Mouse (Mus musculus) stomach, embryonic 15.5 days (tissue): Measurements from ENCODE around the gene Rab43. TPM values are rescaled to one million over a fixed set of nuclear protein-coding genes. Genes with fewer than 3 reads are reported as not detected.
A peak's percentile ranks its signal among the peaks of the same experiment; 100 is the strongest.

ENCODE experiments used
- ATAC-seq: fragments of 200-750 bp; cut with Nextera tagmentation; 2 replicates; pipeline ENCODE4 v1.8.0; 2017; ENCODE audit warnings: low read depth, moderate number of reproducible peaks, moderate TSS enrichment; ENCODE audit not compliant: insufficient read depth, low FRiP score
- H3K27ac ChIP-seq: fragments of 300-500 bp; sonication (generic); 2 replicates; pipeline ENCODE4 v1.5.1; 2015; ENCODE audit warnings: mild to moderate bottlenecking, inconsistent platforms
- H3K27me3 ChIP-seq: fragments of 300-500 bp; sonication (generic); replicated peaks from 2 replicates; pipeline ENCODE4 v1.6.1; 2015; ENCODE audit warnings: inconsistent platforms
- H3K36me3 ChIP-seq: fragments of 300-500 bp; sonication (generic); 2 replicates; pipeline ENCODE4 v1.6.1; 2015; ENCODE audit warnings: inconsistent platforms
- H3K4me1 ChIP-seq: fragments of 300-500 bp; sonication (generic); 2 replicates; pipeline ENCODE4 v1.6.1; 2015; ENCODE audit warnings: inconsistent platforms
- H3K4me2 ChIP-seq: fragments of 300-500 bp; sonication (generic); 2 replicates; pipeline ENCODE4 v1.6.1; 2015; ENCODE audit warnings: mild to moderate bottlenecking, inconsistent platforms
- H3K4me3 ChIP-seq: fragments of 300-500 bp; sonication (generic); replicated peaks from 2 replicates; pipeline ENCODE4 v1.5.1; 2015; ENCODE audit warnings: inconsistent platforms
- H3K9ac ChIP-seq: fragments of 300-500 bp; sonication (generic); 2 replicates; pipeline ENCODE4 v1.6.1; 2015; ENCODE audit warnings: inconsistent platforms
- H3K9me3 ChIP-seq: fragments of 300-500 bp; sonication (generic); 2 replicates; pipeline ENCODE4 v1.6.1; 2016; ENCODE audit warnings: inconsistent platforms
- WGBS: fragments of 180-500 bp; shearing (Covaris S2); methylation state at CpG from one replicate; pipeline ENCODE4 v1.1.7; 2015; 5-methylcytosine and 5-hydroxymethylcytosine counted together
- polyA plus RNA-seq: library from polyadenylated mRNA; unstranded; fragments of >200 nt; fragmentation: Nextera tagmentation; extraction: Ambion mirVana; gene quantifications from 2 replicates; pipeline ENCODE4 v1.2.1, GENCODE M21; 2015

Rab43 gene
- polyA plus RNA-seq, 1 experiment from 2014 or later = 11.9 TPM

DNA sequence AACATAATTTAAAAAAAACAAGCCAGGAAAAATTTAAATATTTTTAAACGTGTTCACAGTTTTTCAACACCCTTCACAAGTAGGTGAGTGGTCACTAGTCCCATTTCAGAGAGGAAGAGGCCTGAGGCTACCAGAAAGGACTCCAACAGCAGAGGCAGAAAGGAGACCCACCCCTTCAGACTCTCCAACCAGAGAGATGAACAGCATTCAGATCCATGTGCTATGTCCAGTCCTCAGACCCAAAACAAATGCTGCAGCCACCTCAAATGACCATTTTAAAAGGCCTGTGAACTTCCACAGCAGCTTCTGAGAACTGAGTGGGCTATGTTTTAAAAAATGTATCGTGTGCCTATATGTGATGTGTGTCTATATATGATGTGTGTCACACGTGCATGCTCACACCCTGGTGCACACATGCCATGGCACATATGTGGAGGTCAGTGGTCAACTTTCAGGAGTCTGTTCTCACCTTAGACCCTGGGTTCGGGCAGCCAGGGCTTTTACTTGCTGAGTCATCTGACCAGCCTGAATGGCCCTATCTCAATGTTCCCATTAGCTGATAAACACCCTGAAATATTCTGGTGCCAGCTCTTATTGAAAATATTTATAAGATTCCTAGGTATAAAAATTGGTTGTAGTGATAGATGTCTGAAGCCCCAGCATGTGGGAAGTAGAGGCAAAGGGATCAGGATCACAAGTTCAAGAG is 4.1 kb downstream of the Rab43 start:
- no peak for ATAC-seq
- no peaks in the 10 kb centered on the region for H3K27me3 ChIP-seq
- no peak overlapping the region; the same call in 1 of the 2 replicates for H3K27ac ChIP-seq
- WGBS = 81% methylated on average over 4 of the region's 4 CpGs
- H3K4me3 ChIP-seq = no peak overlapping the region
- no peaks in the 10 kb centered on the region for H3K9me3 ChIP-seq
- no peaks in the 10 kb centered on the region for H3K36me3 ChIP-seq
- H3K4me2 ChIP-seq = no peak overlapping the region
- H3K4me1 ChIP-seq = peaks cover 23% of the 10 kb centered on the region
- no peak overlapping the region for H3K9ac ChIP-seq

DNA sequence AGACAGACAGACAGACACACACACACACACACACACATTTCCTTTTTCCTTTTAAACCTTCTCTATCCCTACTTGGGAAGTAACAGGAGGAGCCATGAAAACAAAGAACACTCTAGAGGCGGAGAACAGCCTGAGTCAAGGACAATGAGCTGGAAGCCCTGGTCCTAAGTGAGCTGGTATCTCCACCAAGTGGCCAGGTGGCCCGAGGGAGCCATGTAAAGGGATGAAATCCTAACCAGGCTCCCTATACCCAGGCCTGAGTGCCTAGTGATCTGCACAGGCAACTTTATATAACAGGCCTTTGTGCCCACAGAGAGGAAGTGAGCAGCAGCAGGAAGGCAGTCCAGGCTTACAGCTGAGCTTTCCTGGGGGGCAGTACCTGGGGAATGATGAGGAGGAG is 5.1 kb downstream of the Rab43 start:
- no peaks in the 10 kb centered on the region for H3K27me3 ChIP-seq
- H3K27ac ChIP-seq = no peak overlapping the region
- H3K4me2 ChIP-seq = no peak overlapping the region
- no peaks in the 10 kb centered on the region for H3K9me3 ChIP-seq
- no peak overlapping the region for H3K4me3 ChIP-seq
- no peak for ATAC-seq
- 63% methylated on average over 2 of the region's 2 CpGs for whole genome bisulfite sequencing
- H3K4me1 ChIP-seq = peaks cover 18% of the 10 kb centered on the region
- H3K36me3 ChIP-seq = no peaks in the 10 kb centered on the region
- no peak overlapping the region for H3K9ac ChIP-seq

DNA sequence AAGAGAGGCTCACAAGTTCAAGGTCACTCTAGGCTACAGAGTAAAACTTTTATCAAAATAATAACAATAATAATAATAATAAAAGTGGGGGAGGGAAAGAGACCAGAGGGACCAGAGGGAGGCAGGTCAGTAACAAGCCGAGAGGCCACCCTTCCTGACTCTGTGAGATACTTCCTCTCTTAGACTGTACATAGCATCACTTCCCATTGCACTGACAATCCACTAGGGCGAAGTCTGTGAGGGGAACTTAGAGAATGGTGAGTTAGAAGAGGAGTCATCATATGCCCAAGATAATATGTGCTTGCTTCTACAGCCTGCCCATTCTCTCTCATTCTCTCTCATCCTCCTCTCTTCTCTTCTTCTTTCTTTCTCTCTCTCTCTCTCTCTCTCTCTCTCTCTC is 5.9 kb downstream of the Rab43 start:
- H3K4me2 ChIP-seq = no peak overlapping the region
- H3K4me1 ChIP-seq = peaks cover 18% of the 10 kb centered on the region
- no peak overlapping the region for H3K4me3 ChIP-seq
- WGBS = 70% methylated on average over 2 of the region's 2 CpGs
- ATAC-seq = no peak
- no peaks in the 10 kb centered on the region for H3K27me3 ChIP-seq
- H3K36me3 ChIP-seq = no peaks in the 10 kb centered on the region
- H3K9me3 ChIP-seq = no peaks in the 10 kb centered on the region
- no peak overlapping the region for H3K9ac ChIP-seq
- H3K27ac ChIP-seq = no peak overlapping the region

DNA sequence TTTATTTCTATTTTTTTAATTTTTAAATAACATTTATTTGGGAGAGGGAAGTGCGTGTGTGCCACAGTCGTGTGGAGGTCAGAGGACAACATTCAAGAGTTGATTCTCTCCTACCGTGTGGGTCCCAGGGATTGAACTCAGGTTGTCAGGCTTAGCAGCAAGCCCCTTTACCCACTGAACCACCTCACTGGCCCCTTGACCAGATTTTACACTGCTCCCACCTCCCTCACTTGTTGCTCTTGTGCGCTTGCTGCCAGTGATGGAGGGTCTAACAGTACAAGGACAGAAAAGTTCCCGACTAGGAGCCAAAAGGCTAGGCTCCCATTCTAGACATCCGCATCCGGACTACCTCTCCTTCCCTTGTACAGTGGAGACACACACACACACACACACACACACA is 6.5 kb downstream of the Rab43 start:
- Histone ChIP-seq H3K4me2 (no peak overlapping the region), H3K27ac (no peak overlapping the region), H3K4me3 (no peak overlapping the region), H3K9ac (no peak overlapping the region), H3K36me3 (no peaks in the 10 kb centered on the region), H3K27me3 (no peaks in the 10 kb centered on the region), H3K9me3 (no peaks in the 10 kb centered on the region), H3K4me1 (peaks cover 18% of the 10 kb centered on the region)
- no peak for ATAC-seq
- 82% methylated on average over 7 of the region's 7 CpGs for WGBS

GRCm38 (mm10) chr6:87804886-87805285 is 7.1 kb downstream of the Rab43 start:
- Histone ChIP-seq H3K9me3 (no peaks in the 10 kb centered on the region), H3K4me2 (no peak overlapping the region), H3K9ac (no peak overlapping the region), H3K27ac (no peak overlapping the region), H3K36me3 (no peaks in the 10 kb centered on the region), H3K4me1 (peaks cover 14% of the 10 kb centered on the region), H3K4me3 (no peak overlapping the region), H3K27me3 (no peaks in the 10 kb centered on the region)
- ATAC-seq = no peak
- 66% methylated on average over 7 of the region's 7 CpGs for WGBS

DNA sequence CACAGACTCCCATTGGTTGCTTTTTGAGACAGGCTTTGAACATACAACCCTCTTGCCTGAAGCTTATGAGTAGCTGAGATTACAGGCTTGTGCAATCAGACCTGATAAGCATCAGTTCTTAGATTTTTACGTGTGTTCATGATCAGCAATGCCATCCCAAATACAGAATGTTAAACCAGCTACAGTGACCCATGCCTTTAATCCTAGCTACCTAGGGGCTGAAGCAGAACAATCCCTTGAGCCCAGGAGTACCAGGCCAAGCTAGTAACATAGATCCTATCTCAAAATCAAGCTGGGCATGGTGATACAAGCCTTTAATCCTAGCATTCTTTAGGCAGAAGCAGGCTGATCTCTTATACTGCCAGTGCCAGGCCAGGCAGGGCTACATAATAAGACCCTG is 7.9 kb downstream of the Rab43 start:
- H3K4me1 ChIP-seq = 0 out of 2 replicates have a peak, but pooled peaks cover 7% of the 10 kb centered on the region

DNA sequence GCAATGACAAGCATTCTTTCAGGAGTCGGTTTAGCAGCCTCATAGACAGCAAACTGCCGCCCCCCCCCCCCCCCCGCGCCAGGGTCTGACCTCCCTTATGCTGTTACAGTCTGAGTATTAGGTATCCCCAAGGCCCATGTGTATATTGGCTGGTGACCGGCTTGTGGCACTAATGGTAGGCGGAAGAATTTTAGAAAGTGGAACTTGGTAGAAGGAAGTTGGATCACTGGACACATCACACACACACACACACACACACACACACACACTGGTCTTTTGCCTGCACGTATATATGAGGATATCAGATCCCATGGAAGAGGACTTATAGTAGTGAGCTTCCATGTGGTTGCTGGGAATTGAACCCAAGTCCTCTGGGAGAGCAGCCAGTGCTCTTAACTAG is 9.5 kb downstream of the Rab43 start:
- ATAC-seq = no peak
- no peak overlapping the region for H3K27ac ChIP-seq
- WGBS = 81% methylated on average over 7 of the region's 7 CpGs

More for the DNA sequence above, 7.9 kb downstream of the Rab43 start:
- no peak overlapping the region for H3K4me2 ChIP-seq
- H3K27ac ChIP-seq = no peak overlapping the region
- H3K27me3 ChIP-seq = no peaks in the 10 kb centered on the region
- no peak overlapping the region for H3K4me3 ChIP-seq
- H3K36me3 ChIP-seq = no peaks in the 10 kb centered on the region
- H3K9me3 ChIP-seq = no peaks in the 10 kb centered on the region
- ATAC-seq = no peak
- H3K9ac ChIP-seq = no peak overlapping the region
- WGBS = 68% methylated on average over 1 of the region's 1 CpGs

GRCm38 (mm10) chr6:87799576-87799975 is 12.4 kb downstream of the Rab43 start:
- H3K4me3 ChIP-seq = no peak overlapping the region
- 92% methylated on average over 6 of the region's 6 CpGs for WGBS
- ATAC-seq = no peak

More for the DNA sequence above, 9.5 kb downstream of the Rab43 start:
- Histone ChIP-seq H3K27me3 (no peaks in the 10 kb centered on the region), H3K9ac (no peak overlapping the region), H3K4me3 (no peak overlapping the region), H3K36me3 (no peaks in the 10 kb centered on the region), H3K4me2 (no peak overlapping the region), H3K4me1 (0 out of 2 replicates have a peak, but pooled peaks cover 6% of the 10 kb centered on the region), H3K9me3 (no peaks in the 10 kb centered on the region)

DNA sequence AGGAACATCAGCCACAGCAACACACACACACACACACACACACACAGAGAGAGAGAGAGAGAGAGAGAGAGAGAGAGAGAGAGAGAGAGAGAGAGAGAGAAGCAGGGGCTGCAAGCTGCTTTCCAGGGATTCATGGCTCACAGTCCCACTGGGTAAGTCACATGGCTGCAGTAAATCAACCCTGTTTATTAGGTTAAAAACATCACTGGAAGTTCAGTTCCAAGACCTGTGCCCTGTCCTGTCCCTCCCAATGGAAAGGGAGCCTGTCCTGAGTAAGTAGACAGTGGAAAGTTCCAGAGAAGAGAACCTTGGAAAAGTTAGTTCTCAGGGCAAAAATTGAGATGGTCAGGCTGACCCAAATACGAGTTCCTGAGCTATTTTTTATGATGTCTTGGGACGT is 14.6 kb downstream of the Rab43 start:
- Histone ChIP-seq H3K4me3 (no peak overlapping the region), H3K9ac (no peak overlapping the region), H3K27ac (no peak overlapping the region), H3K27me3 (no peaks in the 10 kb centered on the region), H3K4me2 (no peak overlapping the region), H3K36me3 (peaks cover 6% of the 10 kb centered on the region; the same call in 1 of the 2 replicates), H3K4me1 (0 out of 2 replicates have a peak, but pooled peaks cover 5% of the 10 kb centered on the region), H3K9me3 (no peaks in the 10 kb centered on the region)
- 35% methylated on average over 2 of the region's 2 CpGs for WGBS
- ATAC-seq = no peak

More at GRCm38 (mm10) chr6:87799576-87799975, 12.4 kb downstream of the Rab43 start:
- H3K4me2 ChIP-seq = no peak overlapping the region
- H3K27ac ChIP-seq = no peak overlapping the region
- H3K9ac ChIP-seq = no peak overlapping the region
- no peaks in the 10 kb centered on the region for H3K9me3 ChIP-seq
- H3K36me3 ChIP-seq = no peaks in the 10 kb centered on the region
- H3K4me1 ChIP-seq = 0 out of 2 replicates have a peak, but pooled peaks cover 5% of the 10 kb centered on the region
- no peaks in the 10 kb centered on the region for H3K27me3 ChIP-seq

GRCm38 (mm10) chr6:87796251-87796880 is 15.6 kb downstream of the Rab43 start:
- Histone ChIP-seq H3K27me3 (no peaks in the 10 kb centered on the region), H3K4me3 (no peak overlapping the region), H3K27ac (no peak overlapping the region), H3K36me3 (peaks cover 10% of the 10 kb centered on the region; the same call in 1 of the 2 replicates), H3K4me2 (no peak overlapping the region), H3K9me3 (no peaks in the 10 kb centered on the region), H3K9ac (no peak overlapping the region), H3K4me1 (0 out of 2 replicates have a peak, but pooled peaks cover 5% of the 10 kb centered on the region)
- WGBS = 88% methylated on average over 6 of the region's 6 CpGs
- ATAC-seq = peak; percentile 79; the same call in 1 of the 2 replicates

DNA sequence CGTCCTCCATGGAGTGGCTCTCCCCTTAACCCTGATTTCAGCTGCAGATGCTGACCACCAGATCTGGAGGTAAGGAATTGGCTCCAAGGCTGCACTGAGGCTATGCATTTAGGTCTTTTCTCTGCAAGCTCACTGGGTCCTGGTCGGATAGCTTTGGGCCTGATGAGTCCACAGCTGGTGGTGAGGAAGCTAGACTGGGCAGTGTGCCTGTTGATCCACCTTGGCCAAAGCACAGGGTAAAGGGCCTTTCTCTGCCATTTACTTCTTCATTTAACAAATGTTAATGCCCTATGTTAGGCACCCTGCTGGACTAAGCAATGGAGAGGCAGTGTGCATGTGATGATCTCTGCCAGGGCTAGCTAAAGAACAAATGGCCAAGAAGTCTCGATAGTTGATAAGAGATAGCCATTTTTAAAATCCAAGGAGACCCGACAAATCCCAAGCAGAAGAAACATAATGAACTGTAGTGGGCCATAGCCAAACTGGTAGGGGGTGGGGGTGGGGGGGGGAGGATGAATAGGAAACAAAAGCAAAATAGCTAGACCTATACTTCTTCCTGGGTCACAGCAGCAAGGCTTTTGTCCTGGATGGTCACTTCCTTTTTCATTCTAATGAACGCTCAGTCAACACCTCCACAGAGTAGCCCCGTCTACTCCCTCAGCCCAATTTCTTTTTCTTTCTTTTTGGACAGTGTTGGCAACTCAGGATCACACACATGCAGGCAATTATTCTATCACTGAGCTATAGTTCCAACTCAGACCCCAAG is 16.4 kb downstream of the Rab43 start:
- Histone ChIP-seq H3K9ac (no peak overlapping the region), H3K36me3 (peaks cover 10% of the 10 kb centered on the region; the same call in 1 of the 2 replicates), H3K4me1 (0 out of 2 replicates have a peak, but pooled peaks cover 5% of the 10 kb centered on the region), H3K4me3 (no peak overlapping the region), H3K27me3 (no peaks in the 10 kb centered on the region), H3K9me3 (no peaks in the 10 kb centered on the region), H3K4me2 (no peak overlapping the region), H3K27ac (no peak overlapping the region)
- WGBS = 77% methylated on average over 6 of the region's 6 CpGs
- no peak for ATAC-seq
